Mouse (Mus musculus): Measurements from ENCODE around the gene Aar2. TPM values are rescaled to one million over a fixed set of nuclear protein-coding genes. Genes with fewer than 3 reads are reported as not detected.

Gene Aar2
- polyA plus RNA-seq, 2 experiments = 22.9 to 36.8 TPM

DNA sequence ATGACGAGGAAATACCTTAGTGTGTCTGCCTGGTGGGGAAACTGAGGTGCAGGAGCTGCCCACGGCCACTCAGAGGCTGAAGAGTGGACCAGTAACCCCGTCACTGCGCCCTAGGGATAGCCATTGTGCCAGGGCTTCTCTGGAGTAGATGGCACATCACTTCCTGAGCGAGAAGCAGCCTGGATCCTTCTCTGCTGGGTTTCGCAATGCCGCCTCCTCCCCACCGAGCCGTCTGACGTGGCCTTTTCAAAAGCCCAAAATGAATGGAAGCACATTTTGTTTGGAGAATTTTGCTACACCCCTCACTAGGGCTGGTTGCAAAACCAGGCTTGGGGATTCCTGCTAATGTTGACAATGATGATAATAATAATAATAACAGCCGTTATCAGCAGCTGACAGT is 70.2 kb downstream of the Aar2 start:
- ATAC-seq (ENCODE audit: low FRiP score, low read depth) = no peak
- H3K4me3 ChIP-seq (replicated peaks; ENCODE audit: low read length) = no peak overlapping the region
- no peaks in the 10 kb centered on the region for H3K9me3 ChIP-seq (ENCODE audit: control insufficient read depth, low read length)
- no peak overlapping the region for H3K4me2 ChIP-seq (replicated peaks; ENCODE audit: low read depth, low read length, severe bottlenecking)
- H3K9ac ChIP-seq (ENCODE audit: low read depth, low read length, severe bottlenecking) = no peak overlapping the region
- 39% methylated on average over 11 of the region's 11 CpGs for WGBS
- peaks cover 9% of the 10 kb centered on the region; the same call in 1 of the 2 replicates for H3K4me1 ChIP-seq (ENCODE audit: control insufficient read depth, insufficient read depth, low read length)
- no peaks in the 10 kb centered on the region for H3K36me3 ChIP-seq (ENCODE audit: control insufficient read depth, insufficient read depth, low read length)
- peaks cover 46% of the 10 kb centered on the region for H3K27me3 ChIP-seq (ENCODE audit: control insufficient read depth, insufficient read depth, low read length)
- no peak for DNase-seq (ENCODE audit: low spot score)
- TF ChIP-seq POLR2A (IDR thresholded peaks at IDR 0.05; ENCODE audit: borderline replicate concordance, extremely low read depth, insufficient read depth, insufficient read length) = no peak
- H3K27ac ChIP-seq (replicated peaks; ENCODE audit: low read depth, low read length) = no peak overlapping the region

Other genes with a start within 250 kb of the Aar2 start
- 2.0 and 2.2 TPM in 2 replicates for gene Cnbd2, start 235.3 kb upstream of the Aar2 start, polyA plus RNA-seq (2012; rRNA removed)
- 4.4 and 4.6 TPM in 2 replicates for gene Cnbd2, start 235.3 kb upstream of the Aar2 start, polyA plus RNA-seq (2014; fragmentation: Nextera tagmentation; extraction: Ambion mirVana)
- 97.7 and 144 TPM in 2 replicates for gene Scand1, start 234.9 kb upstream of the Aar2 start, polyA plus RNA-seq (2012; rRNA removed)
- gene Scand1, start 234.9 kb upstream of the Aar2 start, polyA plus RNA-seq (2014; fragmentation: Nextera tagmentation; extraction: Ambion mirVana) = 74.1 and 78.7 TPM in 2 replicates
- 37.0 and 37.2 TPM in 2 replicates for gene Epb41l1, start 126.7 kb upstream of the Aar2 start, polyA plus RNA-seq (2012; rRNA removed)
- gene Epb41l1, start 126.7 kb upstream of the Aar2 start, polyA plus RNA-seq (2014; fragmentation: Nextera tagmentation; extraction: Ambion mirVana) = 5.0 and 5.8 TPM in 2 replicates
- gene Dlgap4, start 66.1 kb downstream of the Aar2 start, polyA plus RNA-seq (2012; rRNA removed) = 100 and 114 TPM in 2 replicates
- gene Dlgap4, start 66.1 kb downstream of the Aar2 start, polyA plus RNA-seq (2014; fragmentation: Nextera tagmentation; extraction: Ambion mirVana) = 94.1 and 101 TPM in 2 replicates
- 127 and 152 TPM in 2 replicates for gene Myl9, start 227.8 kb downstream of the Aar2 start, polyA plus RNA-seq (2012; rRNA removed)
- gene Myl9, start 227.8 kb downstream of the Aar2 start, polyA plus RNA-seq (2014; fragmentation: Nextera tagmentation; extraction: Ambion mirVana) = 257 and 269 TPM in 2 replicates